Mouse (Mus musculus) left cerebral cortex, postnatal 10 days (tissue): ENCODE data around the gene Rab15. TPM values are rescaled to one million over a fixed set of nuclear protein-coding genes. Genes with fewer than 3 reads are reported as not detected.

ENCODE experiments used
- total RNA-seq, 2 experiments: library from RNA; stranded (reverse); gene quantifications; 2 replicates each; pipeline ENCODE4 v1.2.3; 2021

Rab15 gene
- total RNA-seq, 2 experiments from 2014 or later: 188 to 199 TPM

Other genes with a start within 250 kb of the Rab15 start
- gene Sptb, start 112.4 kb downstream of the Rab15 start, total RNA-seq: 10 to 100 TPM; 51.1 to 52.3 TPM
- 10 to 100 TPM; 46.5 to 50.0 TPM for gene Churc1, start 57.4 kb downstream of the Rab15 start, total RNA-seq
- gene Fntb, start 57.3 kb downstream of the Rab15 start, total RNA-seq: 10 to 100 TPM; 27.7 to 28.1 TPM
- under 1 TPM; 0.62 to 0.69 TPM for gene Gpx2, start 27.4 kb downstream of the Rab15 start, total RNA-seq
- gene Max, start 139.3 kb upstream of the Rab15 start, total RNA-seq: 10 to 100 TPM; 76.2 to 78.5 TPM